Mouse (Mus musculus) kidney, adult 2 months (tissue): Measurements from ENCODE around the gene Adamts17.

Experiments used
- CTCF ChIP-seq: fragments of 200-500 bp; conservative IDR thresholded peaks from 2 replicates; pipeline ENCODE4 v1.5.1; 2011; ENCODE audit warnings: low read depth, mild to moderate bottlenecking, control low read depth, low read length, moderate library complexity, mixed read lengths; ENCODE audit not compliant: insufficient read depth, insufficient read length
- POLR2A ChIP-seq: fragments of 200-500 bp; IDR thresholded peaks from one replicate; pipeline ENCODE4 v1.6.1; 2011; ENCODE audit warnings: low read depth, low read length, control low read depth

DNA sequence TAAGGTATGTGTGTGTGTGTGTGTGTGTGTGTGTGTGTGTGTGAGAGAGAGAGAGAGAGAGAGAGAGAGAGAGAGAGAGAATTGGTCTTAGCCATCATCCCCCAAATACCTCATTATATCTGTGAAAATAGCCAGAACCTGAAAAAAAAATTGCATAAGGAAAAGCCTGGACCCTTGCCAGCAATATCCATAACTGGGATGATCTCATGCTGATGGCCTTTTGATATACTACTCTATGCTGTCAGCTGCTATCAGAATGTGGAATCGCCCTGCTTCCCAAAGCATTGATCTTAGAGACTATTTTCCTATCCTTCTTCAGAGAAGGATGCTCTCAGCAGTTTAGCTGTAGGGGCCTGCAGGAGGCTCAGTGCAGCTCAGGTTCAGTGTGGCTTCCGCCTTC, 257.6 kb downstream of the Adamts17 start:
- TF ChIP-seq POLR2A (no peak), CTCF (no peak)
